Mouse (Mus musculus) kidney, postnatal 25 days (tissue): ENCODE measurements at regions not wholly inside any gene's neighbourhood (a gene's known extent, or its start where the extent isn't known, plus 50 kb on each side); places are given as distances from the start of the nearest gene placed in this dataset.
A peak's percentile ranks its signal among the peaks of the same experiment; 100 is the strongest.

Experiments used
- DNase-seq, 2 experiments: peaks; one replicate each; pipeline ENCODE4 v3.0.0; 2021; ENCODE audit warnings: mixed read lengths in 2 of 2

- no peak for DNase-seq
Measured at GRCm38 (mm10) chr11:39733434-39734076, 961.4 kb downstream of the Mat2b start.

- DNase-seq = no peak
Measured at GRCm38 (mm10) chr11:39723621-39724020, 971.4 kb downstream of the Mat2b start.

- DNase-seq = no peak
Measured at GRCm38 (mm10) chr11:39678521-39678920, 1016.5 kb downstream of the Mat2b start.

- DNase-seq = no peak
Measured at GRCm38 (mm10) chr11:39653595-39653994, 1041.4 kb downstream of the Mat2b start.

GRCm38 (mm10) chr11:39619356-39619755 lies 1075.6 kb downstream of the Mat2b start:
- no peak for DNase-seq

GRCm38 (mm10) chr11:39615843-39616242 lies 1079.2 kb downstream of the Mat2b start:
- DNase-seq = no peak

GRCm38 (mm10) chr11:39596479-39596878 lies 1098.5 kb downstream of the Mat2b start:
- DNase-seq = no peak

GRCm38 (mm10) chr11:39588641-39589385 lies 1106.2 kb downstream of the Mat2b start:
- peak; percentile 36 to 40 for DNase-seq

GRCm38 (mm10) chr11:39558287-39558686 lies 1136.7 kb downstream of the Mat2b start:
- no peak for DNase-seq

- DNase-seq = no peak
Measured at GRCm38 (mm10) chr11:39550066-39550465, 1144.9 kb downstream of the Mat2b start.

- no peak for DNase-seq
Measured at GRCm38 (mm10) chr11:39524866-39525649, 1169.9 kb downstream of the Mat2b start.

GRCm38 (mm10) chr11:39495253-39495652 lies 1199.8 kb downstream of the Mat2b start:
- DNase-seq = no peak

- DNase-seq = no peak
Measured at GRCm38 (mm10) chr11:39477136-39477535, 1217.9 kb downstream of the Mat2b start.

- peak in 1 of 2 experiments; percentile 3 for DNase-seq
Measured at GRCm38 (mm10) chr11:39453329-39453952, 1241.6 kb downstream of the Mat2b start.

GRCm38 (mm10) chr11:39446374-39446773 lies 1248.6 kb downstream of the Mat2b start:
- no peak for DNase-seq

GRCm38 (mm10) chr11:39411691-39412090 lies 1283.3 kb downstream of the Mat2b start:
- DNase-seq = no peak

GRCm38 (mm10) chr11:39411182-39411581 lies 1283.8 kb downstream of the Mat2b start:
- DNase-seq = no peak

GRCm38 (mm10) chr11:39364827-39365226 lies 1330.2 kb downstream of the Mat2b start:
- no peak for DNase-seq

GRCm38 (mm10) chr11:39350616-39351015 lies 1344.4 kb downstream of the Mat2b start:
- no peak for DNase-seq
